Mouse (Mus musculus) hindbrain, postnatal 0 days (tissue): ENCODE results near the gene Lims1. TPM values are rescaled to one million over a fixed set of nuclear protein-coding genes. Genes with fewer than 3 reads are reported as not detected.

Source experiments
- ATAC-seq: fragments of 200-750 bp; cut with Nextera tagmentation; 2 replicates; pipeline ENCODE4 v1.8.0; 2017; ENCODE audit warnings: mild to moderate bottlenecking, moderate TSS enrichment, moderate library complexity
- DNase-seq: peaks from one replicate; pipeline ENCODE4 v3.0.0-alpha.2; 2015; ENCODE audit warnings: low spot score
- H3K27ac ChIP-seq: fragments of 300-500 bp; sonication (generic); 2 replicates; pipeline ENCODE4 v1.5.1; 2014; ENCODE audit warnings: mild to moderate bottlenecking
- H3K27me3 ChIP-seq: fragments of 300-500 bp; sonication (generic); 2 replicates; pipeline ENCODE4 v1.6.1; 2014; ENCODE audit warnings: low read length, mixed read lengths; ENCODE audit not compliant: insufficient read depth
- H3K36me3 ChIP-seq: fragments of 300-500 bp; sonication (generic); 2 replicates; pipeline ENCODE4 v1.6.1; 2014; ENCODE audit warnings: low read length, mixed read lengths; ENCODE audit not compliant: insufficient read depth
- H3K4me1 ChIP-seq: fragments of 300-500 bp; sonication (generic); 2 replicates; pipeline ENCODE4 v1.6.1; 2014; ENCODE audit warnings: antibody characterized with exemption, low read length, mixed read lengths; ENCODE audit not compliant: insufficient read depth
- H3K4me2 ChIP-seq: fragments of 300-500 bp; sonication (generic); 2 replicates; pipeline ENCODE4 v1.6.1; 2014; ENCODE audit warnings: low read depth, mild to moderate bottlenecking, low read length, moderate library complexity, mixed read lengths
- H3K4me3 ChIP-seq: fragments of 300-500 bp; sonication (generic); 2 replicates; pipeline ENCODE4 v1.5.1; 2014; ENCODE audit warnings: low read length
- H3K9ac ChIP-seq: fragments of 300-500 bp; sonication (generic); replicated peaks from 2 replicates; pipeline ENCODE4 v1.6.1; 2014; ENCODE audit warnings: mild to moderate bottlenecking, low read length, moderate library complexity, mixed read lengths
- H3K9me3 ChIP-seq: fragments of 300-500 bp; sonication (generic); 2 replicates; pipeline ENCODE4 v1.6.1; 2016; ENCODE audit warnings: low read length, mixed read lengths
- CTCF ChIP-seq: IDR thresholded peaks from 2 replicates; pipeline ENCODE4 v1.5.1; 2016; ENCODE audit warnings: antibody characterized with exemption, control low read depth, low read depth
- WGBS: fragments of 180-500 bp; shearing (Covaris S2); extraction: QIAGEN DNeasy Blood & Tissue Kit; methylation state at CpG from one replicate; pipeline ENCODE4 v1.1.7; 2014; 5-methylcytosine and 5-hydroxymethylcytosine counted together
- polyA plus RNA-seq: library from polyadenylated mRNA; unstranded; fragments of >200 nt; fragmentation: Nextera tagmentation; extraction: Ambion mirVana; gene quantifications from 2 replicates; pipeline ENCODE4 v1.2.1, GENCODE M21; 2015
- total RNA-seq: library from RNA; depleted of rRNA; stranded (reverse); fragments of >200 nt; gene quantifications from 2 replicates; pipeline ENCODE4 v1.2.3, GENCODE M21; 2014; rRNA removed

The Lims1 gene
- total RNA-seq (31.6 and 38.5 TPM in 2 replicates), polyA plus RNA-seq (55.7 and 58.7 TPM in 2 replicates)

DNA sequence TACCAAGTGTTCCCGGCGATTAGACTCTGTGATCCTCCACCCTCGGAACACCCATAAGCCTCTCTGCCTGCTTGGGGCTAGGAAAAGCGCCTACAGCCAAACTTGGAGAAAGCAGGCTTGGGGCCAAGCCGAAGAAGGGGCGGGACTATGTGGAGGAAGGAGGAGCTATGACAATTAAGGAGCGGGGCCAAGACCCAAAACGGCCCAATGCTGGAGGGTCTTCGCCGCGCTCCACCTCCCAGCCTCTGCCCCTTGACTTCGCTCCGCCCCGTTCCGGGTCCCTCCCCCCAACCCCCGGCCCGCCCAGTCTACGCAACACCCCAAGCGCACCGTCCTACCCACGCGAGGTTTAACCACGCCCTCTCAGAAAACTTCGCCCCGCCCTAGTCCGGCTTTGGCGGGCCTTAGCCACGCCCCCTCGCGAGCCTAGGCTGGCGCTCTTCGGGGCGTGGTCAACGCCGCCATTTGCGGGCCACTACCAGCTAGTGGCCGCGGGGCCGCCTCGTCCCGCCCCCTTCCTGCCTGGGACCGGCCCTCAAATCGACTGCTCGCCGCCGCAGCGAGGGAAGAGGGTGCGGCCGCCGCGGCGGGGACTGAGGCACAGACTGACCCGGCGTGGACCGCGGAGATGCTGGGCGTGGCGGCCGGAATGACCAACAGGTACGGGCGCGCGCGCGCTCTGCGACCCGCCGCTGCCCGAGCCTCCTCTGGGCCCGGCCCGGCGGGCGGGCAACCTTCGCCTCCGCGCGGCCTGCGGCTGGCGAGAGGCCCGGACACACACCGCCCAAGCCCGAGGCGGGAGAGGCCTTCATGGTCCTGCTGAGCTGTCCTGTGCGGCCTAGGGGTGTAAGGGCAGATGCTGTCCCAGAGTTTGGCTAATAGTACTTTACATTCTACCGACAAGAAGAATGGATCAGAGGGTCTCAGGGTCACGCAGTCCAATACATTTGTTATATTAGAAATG, at the start of gene Lims1:
Lims1 (plus strand) TSS at position 439 of the 964 bp plus-strand sequence.
- no peak for TF ChIP-seq CTCF
- Histone ChIP-seq H3K9me3 (no peaks in the 10 kb centered on the region), H3K27ac (peak within 1 kb of the TSS; percentile 89)

DNA sequence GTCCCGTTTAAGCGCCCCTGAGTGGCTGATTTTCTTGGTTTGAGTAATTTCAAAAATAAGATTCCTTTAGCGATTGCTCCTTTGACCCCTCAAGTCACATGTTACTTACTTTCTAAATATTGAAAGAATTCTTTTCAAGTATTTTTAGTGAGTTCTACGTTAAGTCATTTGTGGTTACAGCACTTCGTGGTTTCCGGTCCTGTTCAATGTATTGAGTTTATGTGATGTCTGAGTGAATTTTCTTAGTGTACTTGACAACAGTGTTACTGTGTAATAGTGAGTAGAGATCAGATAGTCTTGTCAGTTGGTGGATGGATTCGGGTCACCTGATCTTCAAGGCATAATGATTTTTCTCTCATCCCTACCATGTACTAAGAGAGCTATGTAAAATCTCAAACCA, 41.0 kb upstream of the Lims1 start:
- TF ChIP-seq CTCF, result no peak
- Histone ChIP-seq H3K4me1 (no peaks in the 10 kb centered on the region), H3K4me3 (no peak overlapping the region), H3K27me3 (no peaks in the 10 kb centered on the region), H3K9ac (no peak overlapping the region), H3K27ac (no peak overlapping the region), H3K4me2 (no peak overlapping the region), H3K9me3 (no peaks in the 10 kb centered on the region), H3K36me3 (peaks cover 18% of the 10 kb centered on the region)
- no peak for ATAC-seq
- no peak for DNase-seq
- WGBS, result 97% methylated on average over 7 of the region's 7 CpGs

More for the DNA sequence above, at the start of gene Lims1:
- Histone ChIP-seq H3K36me3 (no peaks in the 10 kb centered on the region), H3K4me2 (peak within 1 kb of the TSS; percentile 66), H3K9ac (peak within 1 kb of the TSS; percentile 86), H3K4me1 (peaks cover 15% of the 10 kb centered on the region), H3K27me3 (no peaks in the 10 kb centered on the region), H3K4me3 (peak within 1 kb of the TSS; percentile 89)
- ATAC-seq (peak; percentile 98), DNase-seq (peak; percentile 99)
- under 1% methylated on average over 74 of the region's 86 CpGs for WGBS

DNA sequence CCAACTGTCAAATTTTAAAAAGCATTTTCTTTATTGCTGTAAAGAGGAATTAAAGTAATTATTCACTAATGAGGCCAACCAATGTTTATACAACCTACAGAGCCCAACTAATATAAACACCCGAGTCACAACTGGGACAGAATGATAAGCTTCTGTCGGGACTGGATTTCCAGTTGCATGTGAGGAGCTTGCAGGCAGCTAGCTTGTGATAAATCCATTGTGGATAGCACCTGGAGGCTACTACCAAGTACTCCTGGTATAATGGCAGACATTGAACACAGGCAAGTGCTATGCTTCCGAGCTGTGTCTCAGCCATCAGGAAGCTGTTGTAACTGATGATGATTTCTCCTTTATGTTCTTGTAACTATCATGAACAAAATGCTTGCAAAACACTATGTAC, 32.5 kb upstream of the Lims1 start:
- TF ChIP-seq CTCF, result no peak
- 90% methylated on average over 3 of the region's 3 CpGs for WGBS
- no peak overlapping the region for H3K4me2 ChIP-seq
- no peaks in the 10 kb centered on the region for H3K4me1 ChIP-seq
- H3K4me3 ChIP-seq, result no peak overlapping the region
- no peak overlapping the region for H3K27ac ChIP-seq
- no peaks in the 10 kb centered on the region for H3K27me3 ChIP-seq
- ATAC-seq (no peak), DNase-seq (no peak)
- H3K36me3 ChIP-seq, result peaks cover 54% of the 10 kb centered on the region
- no peak overlapping the region for H3K9ac ChIP-seq
- no peaks in the 10 kb centered on the region for H3K9me3 ChIP-seq

DNA sequence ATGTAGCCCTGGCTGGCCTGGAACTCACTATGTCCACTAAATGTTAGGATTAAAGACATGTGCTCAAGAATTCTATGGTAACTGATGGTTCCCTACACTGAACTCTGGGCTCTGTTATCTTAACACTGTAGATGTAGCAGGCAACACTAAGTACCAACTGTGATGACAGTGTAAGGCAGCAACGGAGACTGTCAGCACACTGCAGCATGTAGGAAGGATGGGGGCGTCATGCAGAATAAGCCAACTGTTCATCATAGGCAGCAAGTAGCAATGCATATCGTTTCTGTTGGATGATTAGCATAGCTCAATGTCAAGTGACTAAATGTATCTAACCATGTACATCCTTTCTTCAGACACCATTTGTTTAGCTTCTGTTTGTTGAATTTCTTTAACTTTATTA, 29.0 kb upstream of the Lims1 start:
- H3K9me3 ChIP-seq, result no peaks in the 10 kb centered on the region
- H3K27me3 ChIP-seq, result no peaks in the 10 kb centered on the region
- DNase-seq (no peak), ATAC-seq (no peak)
- no peaks in the 10 kb centered on the region for H3K4me1 ChIP-seq
- no peak overlapping the region for H3K27ac ChIP-seq
- no peak overlapping the region for H3K4me2 ChIP-seq
- H3K9ac ChIP-seq, result no peak overlapping the region
- WGBS, result 92% methylated on average over 3 of the region's 3 CpGs
- TF ChIP-seq CTCF, result no peak
- no peak overlapping the region for H3K4me3 ChIP-seq
- H3K36me3 ChIP-seq, result peaks cover 72% of the 10 kb centered on the region

DNA sequence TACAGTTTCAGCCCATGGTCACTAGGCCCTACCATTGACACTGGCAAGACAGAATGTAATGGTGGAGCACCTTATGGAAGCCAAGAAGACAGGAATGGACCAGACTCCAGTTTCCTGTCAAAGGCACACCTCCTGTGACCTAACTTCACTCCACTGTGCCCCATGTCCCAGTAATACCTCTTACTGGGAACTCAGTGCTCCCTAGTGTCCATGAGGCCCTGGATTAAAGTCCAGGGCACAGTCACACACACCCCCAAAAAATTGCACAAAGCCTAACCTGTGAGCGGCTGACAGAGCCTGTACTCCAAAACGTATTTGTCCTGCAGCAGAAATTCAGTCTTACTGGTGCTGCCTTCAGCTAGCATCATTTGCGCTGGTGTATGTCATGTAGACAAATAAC, 27.7 kb upstream of the Lims1 start:
- Histone ChIP-seq H3K9me3 (no peaks in the 10 kb centered on the region), H3K4me1 (no peaks in the 10 kb centered on the region), H3K27me3 (no peaks in the 10 kb centered on the region), H3K9ac (no peak overlapping the region), H3K27ac (no peak overlapping the region), H3K4me3 (no peak overlapping the region), H3K4me2 (no peak overlapping the region), H3K36me3 (peaks cover 66% of the 10 kb centered on the region)
- TF ChIP-seq CTCF, result no peak
- no peak for DNase-seq
- 98% methylated on average over 3 of the region's 3 CpGs for WGBS
- no peak for ATAC-seq

DNA sequence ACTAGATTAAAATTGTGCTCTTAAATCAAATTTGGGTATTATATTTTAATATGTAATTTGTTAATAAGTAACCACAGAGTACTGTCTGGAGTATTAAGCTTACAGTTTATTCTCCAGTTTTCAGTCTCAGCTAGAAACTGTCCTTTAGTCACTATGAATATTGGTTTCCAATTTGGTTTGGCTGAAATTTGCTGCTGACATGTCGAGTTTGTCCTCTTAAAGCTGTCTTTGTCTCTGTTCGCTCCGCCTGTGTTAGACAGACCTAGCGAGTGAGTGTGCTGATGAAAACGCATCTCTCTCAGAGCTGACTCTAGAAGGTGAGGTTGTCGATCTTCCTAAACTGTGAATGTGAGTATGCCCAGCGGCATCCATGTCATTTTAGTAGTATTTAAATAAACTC, 18.3 kb upstream of the Lims1 start:
- no peaks in the 10 kb centered on the region for H3K27me3 ChIP-seq
- no peaks in the 10 kb centered on the region for H3K4me1 ChIP-seq
- no peak overlapping the region for H3K4me3 ChIP-seq
- no peak for TF ChIP-seq CTCF
- no peak overlapping the region for H3K27ac ChIP-seq
- H3K9me3 ChIP-seq, result no peaks in the 10 kb centered on the region
- no peak overlapping the region for H3K9ac ChIP-seq
- H3K36me3 ChIP-seq, result peaks cover 8% of the 10 kb centered on the region
- H3K4me2 ChIP-seq, result no peak overlapping the region
- 91% methylated on average over 7 of the region's 7 CpGs for WGBS
- DNase-seq (no peak), ATAC-seq (no peak)

DNA sequence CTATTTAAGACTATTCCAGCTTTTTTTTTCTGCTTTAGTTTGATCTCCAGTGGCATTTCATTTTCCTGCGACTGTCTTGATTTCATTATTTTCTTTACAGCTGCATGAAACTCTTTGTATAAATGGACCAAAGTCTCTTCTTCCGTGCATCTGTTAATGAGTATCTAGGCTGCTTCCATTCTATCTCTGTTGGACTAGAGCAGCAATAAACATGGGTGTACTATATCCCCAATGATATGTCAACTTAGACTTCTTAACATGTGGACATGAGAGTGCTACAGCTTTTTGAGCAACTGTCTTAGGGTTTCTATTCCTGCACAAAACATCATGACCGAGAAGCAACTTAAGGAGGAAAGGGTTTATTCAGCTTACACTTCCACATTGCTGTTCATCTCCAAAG, 16.4 kb upstream of the Lims1 start:
- WGBS, result 94% methylated on average over 3 of the region's 3 CpGs
- no peaks in the 10 kb centered on the region for H3K9me3 ChIP-seq
- ATAC-seq (no peak), DNase-seq (no peak)
- H3K4me2 ChIP-seq, result no peak overlapping the region
- H3K36me3 ChIP-seq, result peaks cover 12% of the 10 kb centered on the region
- no peak for TF ChIP-seq CTCF
- no peak overlapping the region for H3K27ac ChIP-seq
- no peak overlapping the region for H3K9ac ChIP-seq
- no peak overlapping the region for H3K4me3 ChIP-seq
- no peaks in the 10 kb centered on the region for H3K4me1 ChIP-seq
- H3K27me3 ChIP-seq, result no peaks in the 10 kb centered on the region
